Comparison of ENCODE assay signal across 22 mouse cellular contexts in the genomic region with DNA sequence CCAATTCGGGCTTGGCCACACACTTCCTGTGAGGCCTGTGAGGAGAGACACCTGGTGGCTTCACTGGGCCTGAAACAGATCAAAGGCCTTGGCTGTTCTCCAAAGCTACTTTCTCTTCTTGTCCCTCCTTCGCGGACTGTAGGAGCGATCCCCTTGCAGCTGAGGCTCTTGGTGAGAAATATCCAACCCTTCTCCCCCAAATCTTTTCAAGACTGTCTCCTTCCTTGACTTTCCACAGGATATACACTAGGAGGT.
DNase-seq lines count a peak whose midpoint lies in the region; ATAC-seq and TF ChIP-seq lines count a peak whose summit lies in the region.
"Had no signal": no experiment of that assay in that cellular context is flagged by ENCODE, and none has a peak within 500 bp of the region (broad histone marks: within the 10 kb centered on the region; RNA-seq: fewer than 3 reads in every experiment).

No protein-coding gene starts in this region.

- no peak for TF ChIP-seq POLR2A in thymus, adult 2 months (IDR thresholded peaks at IDR 0.05; ENCODE audit: control insufficient read depth, extremely low read depth, insufficient read depth, low read length, poor library complexity)

- no peaks in the 10 kb centered on the region for H3K36me3 ChIP-seq in kidney, embryonic 14.5 days (ENCODE audit: control insufficient read depth, insufficient read depth, low read length)
- no peaks in the 10 kb centered on the region for H3K36me3 ChIP-seq in thymus, adult 2 months (ENCODE audit: control insufficient read depth, insufficient read depth, low read length)
- H3K36me3 ChIP-seq in splenic B cell, adult 2 months (ENCODE audit: control insufficient read depth, insufficient read depth, low read length, poor library complexity, severe bottlenecking) = no peaks in the 10 kb centered on the region
- no peaks in the 10 kb centered on the region for H3K36me3 ChIP-seq in forebrain, embryonic 13.5 days (ENCODE audit: poor library complexity, severe bottlenecking)
- H3K36me3 ChIP-seq: forebrain, embryonic 12.5 days; G1E; heart, embryonic 10.5 days; limb, embryonic 12.5 days; midbrain, embryonic 12.5 days had no signal

- H3K27me3 ChIP-seq in kidney, embryonic 14.5 days (ENCODE audit: control insufficient read depth, insufficient read depth, low read length) = no peaks in the 10 kb centered on the region
- H3K27me3 ChIP-seq in thymus, adult 2 months (ENCODE audit: control insufficient read depth, insufficient read depth, low read length) = no peaks in the 10 kb centered on the region
- no peaks in the 10 kb centered on the region for H3K27me3 ChIP-seq in splenic B cell, adult 2 months (ENCODE audit: control insufficient read depth, insufficient read depth, low read length, poor library complexity, severe bottlenecking)
- H3K27me3 ChIP-seq in forebrain, embryonic 13.5 days = peaks cover 44% of the 10 kb centered on the region

- TF ChIP-seq CTCF in thymus, adult 2 months (IDR thresholded peaks at IDR 0.05; ENCODE audit: borderline replicate concordance, control insufficient read depth, extremely low read depth, insufficient read depth, low read length, poor library complexity) = no peak

- peaks cover 16% of the 10 kb centered on the region for H3K4me1 ChIP-seq in kidney, embryonic 14.5 days (ENCODE audit: control insufficient read depth, insufficient read depth, low read length)
- H3K4me1 ChIP-seq in thymus, adult 2 months (replicated peaks; ENCODE audit: control insufficient read depth, insufficient read depth, low read length) = peaks cover 8% of the 10 kb centered on the region
- peaks cover 7% of the 10 kb centered on the region for H3K4me1 ChIP-seq in forebrain, embryonic 13.5 days
- H3K4me1 ChIP-seq: midbrain, embryonic 12.5 days had no signal

- H3K9me3 ChIP-seq in kidney, embryonic 14.5 days (ENCODE audit: control insufficient read depth, low read length) = no peaks in the 10 kb centered on the region
- H3K9me3 ChIP-seq in forebrain, embryonic 13.5 days (replicated peaks) = no peaks in the 10 kb centered on the region
- H3K9me3 ChIP-seq: forebrain, embryonic 12.5 days; G1E; heart, embryonic 10.5 days; limb, embryonic 12.5 days; midbrain, embryonic 12.5 days had no signal

- H3K4me2 ChIP-seq in kidney, embryonic 14.5 days (replicated peaks; ENCODE audit: low read depth, low read length) = no peak overlapping the region
- H3K4me2 ChIP-seq in forebrain, embryonic 13.5 days = no peak overlapping the region
- H3K4me2 ChIP-seq: forebrain, embryonic 12.5 days; limb, embryonic 12.5 days; midbrain, embryonic 12.5 days had no signal

- peak; percentile 23 for DNase-seq in cerebellum, adult 8-10 months
- DNase-seq in cerebellum, adult 11 months = no peak
- DNase-seq in kidney, postnatal 14 days = peak; percentile 17
- peak; percentile 6 for DNase-seq in thymus, postnatal 14 days
- no peak for DNase-seq in thymus, adult 2 months
- peak; percentile 11 for DNase-seq in splenic B cell, adult 2 months (ENCODE audit: low read depth, low spot score)
- DNase-seq: adrenal gland, postnatal 10 days; B cell, adult 2 months; embryo, embryonic 11 days; gastrocnemius, postnatal 36 days; heart, postnatal 14 days; lung, adult 18-20 months; right cerebral cortex, postnatal 25 days had no signal

- no peak overlapping the region for H3K4me3 ChIP-seq in kidney, embryonic 14.5 days (ENCODE audit: low read length)
- H3K4me3 ChIP-seq in thymus, adult 2 months (ENCODE audit: control insufficient read depth, insufficient read depth, low read length) = no peak overlapping the region
- H3K4me3 ChIP-seq in forebrain, embryonic 13.5 days = no peak overlapping the region
- H3K4me3 ChIP-seq: forebrain, embryonic 12.5 days; heart, embryonic 10.5 days; left cerebral cortex, adult 2 months; limb, embryonic 12.5 days; midbrain, embryonic 12.5 days had no signal

- H3K27ac ChIP-seq in kidney, embryonic 14.5 days (ENCODE audit: low read depth, low read length) = no peak overlapping the region
- H3K27ac ChIP-seq in thymus, adult 2 months (ENCODE audit: control insufficient read depth, insufficient read depth, low read length) = no peak overlapping the region
- no peak overlapping the region for H3K27ac ChIP-seq in forebrain, embryonic 13.5 days
- H3K27ac ChIP-seq: forebrain, embryonic 12.5 days; heart, embryonic 10.5 days; left cerebral cortex, adult 2 months; limb, embryonic 12.5 days; macrophage; midbrain, embryonic 12.5 days had no signal

- WGBS in kidney, embryonic 14.5 days = 8% methylated on average over 4 of the region's 4 CpGs
- whole genome bisulfite sequencing in thymus, adult 2 months = 12% methylated on average over 4 of the region's 4 CpGs
- 71% methylated on average over 4 of the region's 4 CpGs for WGBS in forebrain, embryonic 13.5 days

- no peak overlapping the region for H3K9ac ChIP-seq in kidney, embryonic 14.5 days (ENCODE audit: low read depth, low read length)
- H3K9ac ChIP-seq in forebrain, embryonic 13.5 days = no peak overlapping the region
- H3K9ac ChIP-seq: forebrain, embryonic 12.5 days; limb, embryonic 12.5 days; midbrain, embryonic 12.5 days had no signal

- ATAC-seq in kidney, embryonic 14.5 days (ENCODE audit: low FRiP score, low TSS enrichment) = no peak
- no peak for ATAC-seq in forebrain, embryonic 13.5 days

Comparison
In these comparisons a context has a peak if more than half of its experiments do, and no peak if none do; other contexts are left out.
1. DNase-seq: peak in cerebellum, adult 8-10 months (single experiment), kidney, postnatal 14 days (single experiment), thymus, postnatal 14 days (single experiment) and splenic B cell, adult 2 months (single experiment); none in cerebellum, adult 11 months (single experiment) and thymus, adult 2 months (single experiment).